Mouse (Mus musculus) lung, postnatal 0 days (tissue): ENCODE measurements at regions not wholly inside any gene's neighbourhood (a gene's known extent, or its start where the extent isn't known, plus 50 kb on each side); places are given as distances from the start of the nearest gene placed in this dataset.

Experiments
- ATAC-seq: fragments of 200-750 bp; cut with Nextera tagmentation; 2 replicates; pipeline ENCODE4 v1.8.0; 2017; ENCODE audit warnings: moderate library complexity
- DNase-seq: peaks from one replicate; pipeline ENCODE4 v3.0.0-alpha.2; 2016; ENCODE audit warnings: low spot score
- H3K27ac ChIP-seq: fragments of 300-500 bp; sonication (generic); 2 replicates; pipeline ENCODE4 v1.5.1; 2014; ENCODE audit warnings: antibody characterized with exemption, mild to moderate bottlenecking, low read length, mixed read lengths
- H3K27me3 ChIP-seq: fragments of 300-500 bp; sonication (generic); replicated peaks from 2 replicates; pipeline ENCODE4 v1.6.1; 2014; ENCODE audit warnings: low read length, mixed read lengths; ENCODE audit not compliant: insufficient read depth
- H3K36me3 ChIP-seq: fragments of 300-500 bp; sonication (generic); 2 replicates; pipeline ENCODE4 v1.6.1; 2014; ENCODE audit warnings: low read length, mixed read lengths; ENCODE audit not compliant: insufficient read depth
- H3K4me1 ChIP-seq: fragments of 300-500 bp; sonication (generic); 2 replicates; pipeline ENCODE4 v1.6.1; 2014; ENCODE audit warnings: antibody characterized with exemption, low read depth, low read length, mixed read lengths; ENCODE audit not compliant: insufficient read depth
- H3K4me2 ChIP-seq: fragments of 300-500 bp; sonication (generic); replicated peaks from 2 replicates; pipeline ENCODE4 v1.6.1; 2014; ENCODE audit warnings: low read depth, mild to moderate bottlenecking, low read length, moderate library complexity, mixed read lengths
- H3K4me3 ChIP-seq: fragments of 300-500 bp; sonication (generic); 2 replicates; pipeline ENCODE4 v1.5.1; 2014; ENCODE audit warnings: low read depth, low read length
- H3K9ac ChIP-seq: fragments of 300-500 bp; sonication (generic); replicated peaks from 2 replicates; pipeline ENCODE4 v1.6.1; 2014; ENCODE audit warnings: low read depth, mild to moderate bottlenecking
- H3K9me3 ChIP-seq: fragments of 300-500 bp; sonication (generic); 2 replicates; pipeline ENCODE4 v1.6.1; 2016; ENCODE audit warnings: low read length, mixed read lengths
- CTCF ChIP-seq: IDR thresholded peaks from 2 replicates; pipeline ENCODE4 v1.5.1; 2016; ENCODE audit warnings: antibody characterized with exemption, mild to moderate bottlenecking
- EP300 ChIP-seq: IDR thresholded peaks from 2 replicates; pipeline ENCODE4 v1.6.1; 2016; ENCODE audit warnings: antibody characterized with exemption, mild to moderate bottlenecking, control low read depth
- WGBS: fragments of 180-500 bp; shearing (Covaris S2); extraction: QIAGEN DNeasy Blood & Tissue Kit; methylation state at CpG from one replicate; pipeline ENCODE4 v1.1.7; 2014; 5-methylcytosine and 5-hydroxymethylcytosine counted together

- no peak for DNase-seq
- H3K9ac ChIP-seq: no peak overlapping the region
- H3K4me1 ChIP-seq: no peaks in the 10 kb centered on the region
- H3K36me3 ChIP-seq: no peaks in the 10 kb centered on the region
- TF ChIP-seq CTCF (no peak), EP300 (no peak)
- no peak overlapping the region for H3K4me2 ChIP-seq
- H3K27ac ChIP-seq: no peak overlapping the region
- H3K4me3 ChIP-seq: no peak overlapping the region
- H3K27me3 ChIP-seq: no peaks in the 10 kb centered on the region
- WGBS: 62% methylated on average over 4 of the region's 4 CpGs
- H3K9me3 ChIP-seq: no peaks in the 10 kb centered on the region
- ATAC-seq: no peak
Observed at GRCm38 (mm10) chr7:51140796-51141195, 370.0 kb upstream of the Ano5 start.

- Histone ChIP-seq H3K36me3 (no peaks in the 10 kb centered on the region), H3K4me1 (no peaks in the 10 kb centered on the region), H3K27me3 (no peaks in the 10 kb centered on the region), H3K27ac (no peak overlapping the region), H3K4me3 (no peak overlapping the region), H3K9me3 (no peaks in the 10 kb centered on the region), H3K9ac (no peak overlapping the region), H3K4me2 (no peak overlapping the region)
- TF ChIP-seq CTCF: no peak
- TF ChIP-seq EP300: no peak
- no peak for ATAC-seq
- no peak for DNase-seq
- 80% methylated on average over 8 of the region's 8 CpGs for WGBS
Observed at GRCm38 (mm10) chr7:51175211-51175610, 335.6 kb upstream of the Ano5 start.

DNA sequence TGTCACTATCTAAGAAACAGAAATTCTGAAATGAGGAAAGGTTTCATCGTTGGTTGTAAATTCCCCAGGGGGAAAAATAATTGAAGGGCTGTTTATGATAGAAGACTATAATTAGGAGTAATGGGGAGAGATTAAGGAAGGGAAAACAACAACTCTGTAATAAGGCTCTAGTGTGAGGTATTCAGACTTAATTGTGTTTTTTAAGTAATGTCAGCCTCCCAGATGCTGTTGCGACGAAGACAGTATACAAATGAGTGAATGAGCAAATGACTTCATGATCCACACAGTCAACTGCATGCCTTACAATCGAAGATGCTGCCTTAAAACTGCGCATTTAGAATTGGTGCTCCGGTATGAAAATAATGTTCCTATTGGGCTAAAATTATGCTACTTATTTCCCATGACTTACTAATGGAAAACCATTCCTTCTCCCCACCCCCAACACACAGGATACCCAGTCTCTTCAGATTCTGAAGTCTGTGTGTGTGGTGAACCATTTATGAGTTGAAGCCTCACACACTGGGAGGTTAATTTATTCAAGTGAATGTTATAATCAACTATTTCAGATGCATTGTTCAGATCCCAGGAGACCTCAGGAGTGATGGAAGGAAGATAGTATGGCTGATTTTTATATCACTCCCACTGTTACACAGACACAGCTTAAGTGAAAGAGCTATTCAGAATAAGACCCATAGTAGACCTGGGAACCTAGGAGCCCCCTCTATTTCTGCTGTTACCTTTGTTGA, 295.2 kb upstream of the Ano5 start:
- no peaks in the 10 kb centered on the region for H3K4me1 ChIP-seq
- no peaks in the 10 kb centered on the region for H3K36me3 ChIP-seq
- H3K27ac ChIP-seq: no peak overlapping the region
- 82% methylated on average over 6 of the region's 6 CpGs for WGBS
- H3K4me3 ChIP-seq: no peak overlapping the region
- TF ChIP-seq CTCF (no peak), EP300 (no peak)
- no peaks in the 10 kb centered on the region for H3K9me3 ChIP-seq
- H3K9ac ChIP-seq: no peak overlapping the region
- H3K4me2 ChIP-seq: no peak overlapping the region
- DNase-seq (no peak), ATAC-seq (no peak)
- H3K27me3 ChIP-seq: no peaks in the 10 kb centered on the region

DNA sequence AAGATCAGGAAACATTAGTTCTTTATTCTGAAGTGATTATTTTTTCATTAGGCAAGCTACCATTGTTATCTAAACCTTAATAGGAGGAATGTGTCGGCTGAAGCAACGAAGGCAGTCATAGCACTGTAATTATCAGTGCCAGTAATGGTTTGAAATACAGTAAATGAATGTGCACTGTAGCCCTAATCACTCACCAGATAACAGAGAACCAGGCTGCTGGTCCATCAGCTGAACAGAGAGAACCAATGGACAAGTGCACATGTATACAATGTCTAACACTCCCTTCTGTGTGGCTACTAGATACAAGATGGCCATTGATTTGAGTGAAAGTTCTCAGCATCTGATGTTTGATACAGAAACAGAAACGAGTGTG, 294.6 kb upstream of the Ano5 start:
- WGBS: 72% methylated on average over 3 of the region's 3 CpGs
- ATAC-seq: no peak
- Histone ChIP-seq H3K4me3 (no peak overlapping the region), H3K4me1 (no peaks in the 10 kb centered on the region), H3K4me2 (no peak overlapping the region), H3K27me3 (no peaks in the 10 kb centered on the region), H3K36me3 (no peaks in the 10 kb centered on the region), H3K9ac (no peak overlapping the region), H3K27ac (no peak overlapping the region), H3K9me3 (no peaks in the 10 kb centered on the region)
- TF ChIP-seq CTCF (no peak), EP300 (no peak)
- no peak for DNase-seq

- Histone ChIP-seq H3K4me1 (no peaks in the 10 kb centered on the region), H3K9me3 (no peaks in the 10 kb centered on the region), H3K4me2 (no peak overlapping the region), H3K9ac (no peak overlapping the region), H3K27ac (no peak overlapping the region), H3K4me3 (no peak overlapping the region), H3K36me3 (no peaks in the 10 kb centered on the region), H3K27me3 (no peaks in the 10 kb centered on the region)
- WGBS: 76% methylated on average over 4 of the region's 4 CpGs
- TF ChIP-seq EP300: no peak
- no peak for TF ChIP-seq CTCF
- ATAC-seq: no peak
- no peak for DNase-seq
Observed at GRCm38 (mm10) chr7:51221351-51221750, 289.5 kb upstream of the Ano5 start.

- ATAC-seq: no peak
- H3K36me3 ChIP-seq: no peaks in the 10 kb centered on the region
- WGBS: 68% methylated on average over 1 of the region's 1 CpGs
- no peak overlapping the region for H3K4me3 ChIP-seq
- H3K27ac ChIP-seq: no peak overlapping the region
- no peaks in the 10 kb centered on the region for H3K9me3 ChIP-seq
- no peaks in the 10 kb centered on the region for H3K27me3 ChIP-seq
- no peak overlapping the region for H3K9ac ChIP-seq
- no peaks in the 10 kb centered on the region for H3K4me1 ChIP-seq
- H3K4me2 ChIP-seq: no peak overlapping the region
- TF ChIP-seq EP300: no peak
- no peak for TF ChIP-seq CTCF
- no peak for DNase-seq
Observed at GRCm38 (mm10) chr7:51221806-51222205, 289.0 kb upstream of the Ano5 start.

- Histone ChIP-seq H3K4me3 (no peak overlapping the region), H3K27ac (no peak overlapping the region), H3K36me3 (no peaks in the 10 kb centered on the region), H3K27me3 (no peaks in the 10 kb centered on the region), H3K9ac (no peak overlapping the region), H3K9me3 (no peaks in the 10 kb centered on the region), H3K4me1 (no peaks in the 10 kb centered on the region), H3K4me2 (no peak overlapping the region)
- TF ChIP-seq CTCF (no peak), EP300 (no peak)
- DNase-seq: no peak
- 63% methylated on average over 5 of the region's 5 CpGs for WGBS
- no peak for ATAC-seq
Observed at GRCm38 (mm10) chr7:51227136-51227535, 283.7 kb upstream of the Ano5 start.
